Mouse (Mus musculus): ENCODE measurements around the gene Gm11034. TPM values are rescaled to one million over a fixed set of nuclear protein-coding genes. Genes with fewer than 3 reads are reported as not detected.

Gene Gm11034
- polyA plus RNA-seq, 1 experiment from 2014 or later: not detected

DNA sequence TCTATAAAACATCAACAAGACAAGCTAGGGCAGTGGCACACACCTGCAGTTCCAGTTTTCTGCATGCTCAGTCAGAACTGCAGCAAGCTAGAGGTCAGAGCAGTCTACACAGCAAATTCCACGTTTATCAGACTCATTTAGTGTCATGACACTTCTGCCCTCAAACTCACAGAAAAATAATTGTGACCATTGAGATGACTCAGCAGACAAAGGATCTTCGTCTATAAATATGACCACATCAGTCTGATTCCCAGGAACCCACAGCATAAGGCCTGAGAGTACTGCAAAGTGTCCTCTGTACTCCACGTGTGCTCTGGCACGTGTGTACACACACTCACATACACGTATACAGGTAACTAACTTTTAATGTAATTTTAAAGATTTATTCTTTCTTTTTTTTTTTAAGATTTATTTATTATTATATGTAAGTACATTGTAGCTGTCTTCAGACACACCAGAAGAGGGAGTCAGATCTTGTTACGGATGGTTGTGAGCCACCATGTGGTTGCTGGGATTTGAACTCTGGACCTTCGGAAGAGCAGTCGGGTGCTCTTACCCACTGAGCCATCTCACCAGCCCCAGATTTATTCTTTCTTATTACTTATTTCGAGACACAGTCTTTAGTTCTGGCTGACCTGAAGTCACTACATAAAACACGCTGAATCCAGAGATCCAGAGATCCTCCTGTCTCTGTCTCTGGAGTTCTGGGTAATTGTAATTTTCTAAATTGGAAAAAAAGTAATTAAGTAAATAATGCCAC is 5.5 kb upstream of the Gm11034 start:
- WGBS: 84% methylated on average over 9 of the region's 10 CpGs
- Histone ChIP-seq H3K27me3 (ENCODE audit: control insufficient read depth, insufficient read depth, low read length) (no peaks in the 10 kb centered on the region), H3K4me3 (ENCODE audit: low read depth, low read length) (peak overlapping the region; percentile 71; the same call in 1 of the 2 replicates), H3K4me2 (replicated peaks; ENCODE audit: low read depth, low read length) (peak overlapping the region; percentile 48; the same call in 1 of the 2 replicates), H3K9me3 (ENCODE audit: control insufficient read depth, low read length) (no peaks in the 10 kb centered on the region), H3K36me3 (ENCODE audit: control insufficient read depth, insufficient read depth, low read length) (peaks cover 5% of the 10 kb centered on the region), H3K9ac (ENCODE audit: low read depth, low read length) (no peak overlapping the region), H3K4me1 (replicated peaks; ENCODE audit: control insufficient read depth, insufficient read depth, low read length) (no peaks in the 10 kb centered on the region; the same call in 1 of the 2 replicates), H3K27ac (ENCODE audit: low read depth, low read length) (no peak overlapping the region)
- DNase-seq (ENCODE audit: low spot score) (no peak), ATAC-seq (ENCODE audit: low FRiP score) (peak; percentile 44)

DNA sequence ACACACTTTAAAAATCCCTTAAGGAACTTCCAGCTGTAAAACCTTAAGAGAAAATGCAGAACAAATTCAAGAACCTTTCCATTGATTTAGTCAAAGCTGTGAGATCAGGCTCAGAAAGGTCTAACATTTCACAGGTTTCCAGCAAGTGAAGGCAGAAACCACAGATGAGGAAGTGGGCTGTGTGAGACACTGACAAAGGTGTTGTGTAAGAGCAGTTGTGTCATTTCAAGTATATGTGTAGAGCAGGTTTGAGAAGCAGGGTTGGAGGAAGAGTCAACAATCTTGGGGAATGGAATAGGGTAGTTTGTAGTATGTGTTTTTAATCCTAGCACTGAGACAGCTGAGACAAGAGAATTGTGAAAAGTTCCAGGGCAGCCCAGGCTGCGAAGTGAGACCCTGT is 2.4 kb upstream of the Gm11034 start:
- Histone ChIP-seq H3K4me1 (replicated peaks; ENCODE audit: control insufficient read depth, insufficient read depth, low read length) (no peaks in the 10 kb centered on the region), H3K27ac (ENCODE audit: low read depth, low read length) (no peak overlapping the region), H3K9me3 (ENCODE audit: control insufficient read depth, low read length) (no peaks in the 10 kb centered on the region), H3K9ac (ENCODE audit: low read depth, low read length) (no peak overlapping the region), H3K4me3 (ENCODE audit: low read depth, low read length) (no peak overlapping the region), H3K4me2 (replicated peaks; ENCODE audit: low read depth, low read length) (no peak overlapping the region), H3K36me3 (ENCODE audit: control insufficient read depth, insufficient read depth, low read length) (no peaks in the 10 kb centered on the region), H3K27me3 (ENCODE audit: control insufficient read depth, insufficient read depth, low read length) (no peaks in the 10 kb centered on the region)
- no peak for DNase-seq (ENCODE audit: low spot score)
- WGBS: 53% methylated on average over 1 of the region's 1 CpGs
- ATAC-seq (ENCODE audit: low FRiP score): no peak

DNA sequence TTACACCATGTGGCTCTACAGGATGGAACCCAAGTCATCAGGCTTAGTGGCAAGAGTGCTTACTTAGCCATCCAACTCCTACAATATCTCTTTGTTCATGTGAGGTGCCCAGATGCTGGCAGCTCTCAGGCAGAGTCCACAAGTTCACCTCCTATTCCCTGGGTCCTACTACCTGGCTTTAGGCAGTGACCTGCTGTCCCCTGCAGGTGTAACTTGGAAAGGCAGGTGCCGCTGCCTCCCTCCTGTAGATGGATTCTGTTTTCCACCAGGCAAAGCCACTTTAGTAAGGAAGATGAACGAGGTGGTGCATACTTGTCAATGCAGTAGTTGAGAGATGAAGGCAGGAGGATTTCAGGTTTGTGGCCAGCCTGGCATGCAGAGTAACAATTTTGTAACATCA is 1.6 kb upstream of the Gm11034 start:
- Histone ChIP-seq H3K27ac (ENCODE audit: low read depth, low read length) (no peak overlapping the region), H3K9me3 (ENCODE audit: control insufficient read depth, low read length) (no peaks in the 10 kb centered on the region), H3K4me3 (ENCODE audit: low read depth, low read length) (no peak overlapping the region), H3K27me3 (ENCODE audit: control insufficient read depth, insufficient read depth, low read length) (no peaks in the 10 kb centered on the region), H3K9ac (ENCODE audit: low read depth, low read length) (no peak overlapping the region), H3K4me2 (replicated peaks; ENCODE audit: low read depth, low read length) (no peak overlapping the region), H3K36me3 (ENCODE audit: control insufficient read depth, insufficient read depth, low read length) (no peaks in the 10 kb centered on the region), H3K4me1 (replicated peaks; ENCODE audit: control insufficient read depth, insufficient read depth, low read length) (no peaks in the 10 kb centered on the region)
- DNase-seq (ENCODE audit: low spot score) (no peak), ATAC-seq (ENCODE audit: low FRiP score) (no peak)
- whole genome bisulfite sequencing: 43% methylated on average over 2 of the region's 2 CpGs

DNA sequence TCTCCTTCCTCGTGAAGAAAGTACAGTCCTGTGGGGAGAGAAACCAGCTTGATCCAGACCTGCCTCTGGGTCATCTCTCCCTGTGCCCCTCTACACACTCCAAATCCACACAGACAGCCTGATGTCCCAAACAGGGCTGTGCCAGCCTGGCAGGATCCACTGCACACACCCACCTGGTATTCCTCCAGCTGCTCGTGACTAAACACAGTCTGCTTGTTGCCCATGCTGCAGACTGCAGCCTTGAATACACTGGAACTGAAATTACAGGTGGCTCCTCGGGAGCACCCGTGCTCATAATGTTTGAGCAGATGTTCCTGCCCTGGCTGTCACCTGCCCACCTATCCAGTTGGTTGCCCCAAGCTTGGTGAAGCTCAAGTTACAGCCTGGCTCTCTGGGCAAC is 685 bp downstream of the Gm11034 start, which contains the start of gene Cib3:
Cib3 (minus strand) TSS at position 87 of the 400 bp plus-strand sequence.
- no peak within 1 kb of the TSS for H3K4me3 ChIP-seq (ENCODE audit: low read depth, low read length)
- no peaks in the 10 kb centered on the region for H3K36me3 ChIP-seq (ENCODE audit: control insufficient read depth, insufficient read depth, low read length)
- no peak within 1 kb of the TSS for H3K4me2 ChIP-seq (replicated peaks; ENCODE audit: low read depth, low read length)
- H3K9ac ChIP-seq (ENCODE audit: low read depth, low read length): no peak within 1 kb of the TSS
- H3K9me3 ChIP-seq (ENCODE audit: control insufficient read depth, low read length): no peaks in the 10 kb centered on the region
- no peak within 1 kb of the TSS for H3K27ac ChIP-seq (ENCODE audit: low read depth, low read length)
- DNase-seq (ENCODE audit: low spot score): no peak
- WGBS: 76% methylated on average over 4 of the region's 4 CpGs
- H3K4me1 ChIP-seq (replicated peaks; ENCODE audit: control insufficient read depth, insufficient read depth, low read length): no peaks in the 10 kb centered on the region
- no peak for ATAC-seq (ENCODE audit: low FRiP score)
- H3K27me3 ChIP-seq (ENCODE audit: control insufficient read depth, insufficient read depth, low read length): no peaks in the 10 kb centered on the region

DNA sequence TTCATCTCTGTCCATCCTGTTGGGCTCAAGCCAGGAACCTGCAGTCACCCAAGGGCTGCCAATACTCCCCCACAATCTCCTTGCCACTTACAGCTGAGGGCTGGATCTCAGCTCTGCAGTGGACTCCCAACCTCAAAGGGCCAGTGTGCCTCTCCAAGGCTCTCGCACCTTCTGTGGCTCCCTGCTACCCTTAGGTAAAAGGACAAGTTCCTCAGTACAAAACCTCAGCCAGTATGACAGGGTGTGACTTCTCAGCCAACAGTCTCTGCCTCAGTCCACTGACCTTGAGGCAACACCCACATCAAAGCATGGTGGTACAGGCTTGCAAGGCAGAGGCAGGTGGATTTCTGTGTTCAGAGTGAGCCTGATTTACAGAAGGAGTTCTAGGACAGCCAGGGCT is 1.6 kb downstream of the Gm11034 start:
- H3K4me1 ChIP-seq (replicated peaks; ENCODE audit: control insufficient read depth, insufficient read depth, low read length): no peaks in the 10 kb centered on the region
- no peaks in the 10 kb centered on the region for H3K36me3 ChIP-seq (ENCODE audit: control insufficient read depth, insufficient read depth, low read length)
- H3K4me3 ChIP-seq (ENCODE audit: low read depth, low read length): no peak overlapping the region
- H3K27me3 ChIP-seq (ENCODE audit: control insufficient read depth, insufficient read depth, low read length): no peaks in the 10 kb centered on the region
- ATAC-seq (ENCODE audit: low FRiP score) (no peak), DNase-seq (ENCODE audit: low spot score) (no peak)
- WGBS: 83% methylated on average over 1 of the region's 1 CpGs
- no peak overlapping the region for H3K9ac ChIP-seq (ENCODE audit: low read depth, low read length)
- H3K27ac ChIP-seq (ENCODE audit: low read depth, low read length): no peak overlapping the region
- H3K4me2 ChIP-seq (replicated peaks; ENCODE audit: low read depth, low read length): no peak overlapping the region
- no peaks in the 10 kb centered on the region for H3K9me3 ChIP-seq (ENCODE audit: control insufficient read depth, low read length)

DNA sequence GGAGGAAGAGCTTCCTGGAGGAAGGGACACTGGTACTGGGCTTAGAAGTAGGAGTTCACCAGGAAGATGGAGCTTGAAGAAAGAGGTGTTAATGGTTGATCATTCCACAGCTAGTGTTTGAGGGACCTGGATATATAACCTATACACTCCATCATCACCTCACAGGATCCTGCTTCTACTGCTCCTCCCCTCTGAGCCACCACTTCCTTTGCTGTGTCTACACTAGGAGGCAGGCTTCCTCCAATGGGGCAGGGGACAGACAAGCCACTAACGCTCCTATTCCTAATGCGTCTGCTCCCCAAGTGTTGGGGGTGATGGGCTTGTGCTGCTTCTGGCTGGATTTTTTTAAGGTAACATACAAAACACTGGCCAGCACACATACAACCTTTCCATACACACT is 2.7 kb downstream of the Gm11034 start:
- Histone ChIP-seq H3K27me3 (ENCODE audit: control insufficient read depth, insufficient read depth, low read length) (no peaks in the 10 kb centered on the region), H3K27ac (ENCODE audit: low read depth, low read length) (no peak overlapping the region), H3K9ac (ENCODE audit: low read depth, low read length) (no peak overlapping the region), H3K4me2 (replicated peaks; ENCODE audit: low read depth, low read length) (no peak overlapping the region), H3K4me1 (replicated peaks; ENCODE audit: control insufficient read depth, insufficient read depth, low read length) (no peaks in the 10 kb centered on the region), H3K4me3 (ENCODE audit: low read depth, low read length) (no peak overlapping the region), H3K9me3 (ENCODE audit: control insufficient read depth, low read length) (no peaks in the 10 kb centered on the region), H3K36me3 (ENCODE audit: control insufficient read depth, insufficient read depth, low read length) (no peaks in the 10 kb centered on the region)
- WGBS: 59% methylated on average over 2 of the region's 2 CpGs
- ATAC-seq (ENCODE audit: low FRiP score) (no peak), DNase-seq (ENCODE audit: low spot score) (no peak)

DNA sequence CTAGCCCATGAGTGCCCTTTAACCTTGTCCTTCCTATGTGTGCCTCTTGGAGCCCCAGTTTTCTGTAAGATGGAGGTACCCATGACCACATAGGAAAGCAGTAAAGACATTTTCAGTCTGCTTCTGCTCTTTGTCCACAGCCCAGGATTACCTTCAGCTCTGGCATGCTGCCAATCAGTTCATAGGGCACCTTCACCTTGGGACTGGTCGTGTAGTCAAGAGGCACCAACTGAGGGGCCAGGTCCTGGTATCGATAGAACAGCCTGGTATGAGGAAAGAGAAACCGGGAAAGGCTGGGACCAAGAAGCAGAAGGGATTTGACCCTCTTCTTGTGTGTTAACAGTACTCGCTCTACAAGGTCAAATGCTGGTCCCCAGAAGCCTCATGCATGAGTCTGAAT is 3.2 kb downstream of the Gm11034 start:
- H3K4me2 ChIP-seq (replicated peaks; ENCODE audit: low read depth, low read length): no peak overlapping the region
- no peak overlapping the region for H3K27ac ChIP-seq (ENCODE audit: low read depth, low read length)
- no peaks in the 10 kb centered on the region for H3K27me3 ChIP-seq (ENCODE audit: control insufficient read depth, insufficient read depth, low read length)
- H3K9ac ChIP-seq (ENCODE audit: low read depth, low read length): no peak overlapping the region
- no peak overlapping the region for H3K4me3 ChIP-seq (ENCODE audit: low read depth, low read length)
- H3K36me3 ChIP-seq (ENCODE audit: control insufficient read depth, insufficient read depth, low read length): no peaks in the 10 kb centered on the region
- DNase-seq (ENCODE audit: low spot score) (no peak), ATAC-seq (ENCODE audit: low FRiP score) (no peak)
- no peaks in the 10 kb centered on the region for H3K9me3 ChIP-seq (ENCODE audit: control insufficient read depth, low read length)
- H3K4me1 ChIP-seq (replicated peaks; ENCODE audit: control insufficient read depth, insufficient read depth, low read length): no peaks in the 10 kb centered on the region
- WGBS: 75% methylated on average over 4 of the region's 4 CpGs

DNA sequence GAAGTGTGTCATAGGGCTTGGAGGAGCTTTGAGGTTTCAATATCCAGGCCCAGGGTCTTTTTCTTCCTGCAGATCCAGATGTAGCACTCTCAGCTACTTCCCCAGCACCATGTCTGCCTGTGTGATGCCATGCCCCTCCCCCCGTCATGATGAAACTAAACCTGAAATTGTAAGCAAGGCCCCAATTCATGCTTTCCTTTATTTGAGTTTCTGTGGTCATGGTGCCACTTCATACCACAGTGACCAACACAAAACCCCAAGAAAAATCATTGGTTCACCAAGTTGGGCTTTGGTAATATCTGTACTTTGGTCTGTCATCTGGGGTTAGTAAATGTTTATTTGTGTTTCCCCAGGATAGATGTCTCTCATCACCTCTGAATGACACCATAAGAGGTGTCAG is 4.9 kb downstream of the Gm11034 start:
- Histone ChIP-seq H3K36me3 (ENCODE audit: control insufficient read depth, insufficient read depth, low read length) (no peaks in the 10 kb centered on the region), H3K4me3 (ENCODE audit: low read depth, low read length) (no peak overlapping the region), H3K4me2 (replicated peaks; ENCODE audit: low read depth, low read length) (no peak overlapping the region), H3K27me3 (ENCODE audit: control insufficient read depth, insufficient read depth, low read length) (no peaks in the 10 kb centered on the region), H3K27ac (ENCODE audit: low read depth, low read length) (no peak overlapping the region), H3K4me1 (replicated peaks; ENCODE audit: control insufficient read depth, insufficient read depth, low read length) (no peaks in the 10 kb centered on the region), H3K9me3 (ENCODE audit: control insufficient read depth, low read length) (no peaks in the 10 kb centered on the region), H3K9ac (ENCODE audit: low read depth, low read length) (no peak overlapping the region)
- ATAC-seq (ENCODE audit: low FRiP score) (no peak), DNase-seq (ENCODE audit: low spot score) (no peak)
- 82% methylated on average over 1 of the region's 1 CpGs for WGBS

DNA sequence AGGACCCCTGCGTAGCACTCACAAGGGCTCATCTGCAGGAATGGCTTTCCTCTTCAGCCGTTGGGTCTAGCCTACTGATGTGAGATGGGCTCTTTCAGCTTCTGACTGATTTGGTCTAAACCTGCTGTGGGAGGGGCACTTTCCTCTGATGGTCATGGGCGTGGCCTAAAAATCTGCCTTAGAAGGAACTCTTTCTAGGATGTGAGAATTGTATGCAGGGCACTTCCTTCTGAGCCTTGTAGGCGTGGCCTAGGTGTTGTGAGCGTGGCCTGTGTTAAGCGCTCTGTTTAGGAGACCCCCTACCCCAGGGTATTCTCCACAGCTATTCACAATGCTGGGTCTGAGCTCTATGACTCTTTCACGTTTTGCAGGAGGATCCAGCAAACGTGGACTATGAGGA is 15.4 kb downstream of the Gm11034 start:
- no peak overlapping the region for H3K9ac ChIP-seq (ENCODE audit: low read depth, low read length)
- WGBS: 59% methylated on average over 8 of the region's 8 CpGs

More for the DNA sequence above, 15.4 kb downstream of the Gm11034 start:
- H3K27me3 ChIP-seq (ENCODE audit: control insufficient read depth, insufficient read depth, low read length): no peaks in the 10 kb centered on the region
- no peak overlapping the region for H3K4me2 ChIP-seq (replicated peaks; ENCODE audit: low read depth, low read length)
- no peak overlapping the region for H3K27ac ChIP-seq (ENCODE audit: low read depth, low read length)
- H3K9me3 ChIP-seq (ENCODE audit: control insufficient read depth, low read length): 0 out of 2 replicates have a peak, but pooled peaks cover under 1% of the 10 kb centered on the region
- DNase-seq (ENCODE audit: low spot score): no peak
- no peak overlapping the region for H3K4me3 ChIP-seq (ENCODE audit: low read depth, low read length)
- ATAC-seq (ENCODE audit: low FRiP score): no peak
- H3K36me3 ChIP-seq (ENCODE audit: control insufficient read depth, insufficient read depth, low read length): no peaks in the 10 kb centered on the region
- H3K4me1 ChIP-seq (replicated peaks; ENCODE audit: control insufficient read depth, insufficient read depth, low read length): no peaks in the 10 kb centered on the region
